Mouse (Mus musculus) thymus, adult 2 months (tissue): ENCODE results near the gene Zfp953.

Experiments used
- CTCF ChIP-seq: fragments of 200-500 bp; IDR thresholded peaks from 2 replicates; pipeline ENCODE4 v1.5.1; 2012; ENCODE audit warnings: mild to moderate bottlenecking, control low read depth, low read length, moderate library complexity, borderline replicate concordance; ENCODE audit not compliant: control insufficient read depth, poor library complexity, insufficient read depth; ENCODE audit errors: extremely low read depth
- POLR2A ChIP-seq: fragments of 200-500 bp; IDR thresholded peaks from 2 replicates; pipeline ENCODE4 v1.6.1; 2012; ENCODE audit warnings: mild to moderate bottlenecking, low read length, control low read depth, moderate library complexity; ENCODE audit not compliant: control insufficient read depth, poor library complexity, insufficient read depth; ENCODE audit errors: extremely low read depth

GRCm38 (mm10) chr13:67351854-67352253, 8.6 kb downstream of the Zfp953 start:
- TF ChIP-seq CTCF (no peak), POLR2A (no peak)
